Mouse (Mus musculus) liver, postnatal 0 days (tissue): ENCODE measurements around the gene Cish. TPM values are rescaled to one million over a fixed set of nuclear protein-coding genes. Genes with fewer than 3 reads are reported as not detected.

Experiments
- ATAC-seq: fragments of 200-750 bp; cut with Nextera tagmentation; 2 replicates; pipeline ENCODE4 v1.8.0; 2017; ENCODE audit warnings: mild to moderate bottlenecking, moderate library complexity
- DNase-seq: peaks from one replicate; pipeline ENCODE4 v3.0.0-alpha.2; 2016
- H3K27ac ChIP-seq: fragments of 300-500 bp; sonication (generic); 2 replicates; pipeline ENCODE4 v1.5.1; 2014; ENCODE audit warnings: antibody characterized with exemption, moderate library complexity, mild to moderate bottlenecking, low read depth
- H3K27me3 ChIP-seq: fragments of 300-500 bp; sonication (generic); 2 replicates; pipeline ENCODE4 v1.6.1; 2014; ENCODE audit warnings: low read length, control low read depth, mixed read lengths; ENCODE audit not compliant: insufficient read depth
- H3K36me3 ChIP-seq: fragments of 300-500 bp; sonication (generic); replicated peaks from 2 replicates; pipeline ENCODE4 v1.6.1; 2014; ENCODE audit warnings: mild to moderate bottlenecking, control low read depth, low read length, moderate library complexity, mixed read lengths; ENCODE audit not compliant: insufficient read depth
- H3K4me1 ChIP-seq: fragments of 300-500 bp; sonication (generic); 2 replicates; pipeline ENCODE4 v1.6.1; 2014; ENCODE audit warnings: antibody characterized with exemption, mild to moderate bottlenecking, control low read depth; ENCODE audit not compliant: insufficient read depth
- H3K4me2 ChIP-seq: fragments of 300-500 bp; sonication (generic); 2 replicates; pipeline ENCODE4 v1.6.1; 2014; ENCODE audit warnings: low read depth, mild to moderate bottlenecking, low read length, moderate library complexity, mixed read lengths
- H3K4me3 ChIP-seq: fragments of 300-500 bp; sonication (generic); 2 replicates; pipeline ENCODE4 v1.5.1; 2014; ENCODE audit warnings: low read depth, low read length
- H3K9ac ChIP-seq: fragments of 300-500 bp; sonication (generic); replicated peaks from 2 replicates; pipeline ENCODE4 v1.6.1; 2014; ENCODE audit warnings: mild to moderate bottlenecking, moderate library complexity
- H3K9me3 ChIP-seq: fragments of 300-500 bp; sonication (generic); 2 replicates; pipeline ENCODE4 v1.6.1; 2016; ENCODE audit warnings: mild to moderate bottlenecking, control low read depth, low read length, mixed read lengths
- CTCF ChIP-seq: sonication (generic); IDR thresholded peaks from 2 replicates; pipeline ENCODE4 v1.5.1; 2016; ENCODE audit warnings: antibody characterized with exemption, low read depth
- EP300 ChIP-seq: IDR thresholded peaks from 2 replicates; pipeline ENCODE4 v1.6.1; 2016; ENCODE audit warnings: antibody characterized with exemption, low read depth, mild to moderate bottlenecking
- whole genome bisulfite sequencing: fragments of 180-500 bp; shearing (Covaris S2); extraction: QIAGEN DNeasy Blood & Tissue Kit; methylation state at CpG from one replicate; pipeline ENCODE4 v1.1.7; 2014; ENCODE audit not compliant: insufficient replicate concordance; 5-methylcytosine and 5-hydroxymethylcytosine counted together
- polyA plus RNA-seq: library from polyadenylated mRNA; unstranded; fragments of >200 nt; fragmentation: Nextera tagmentation; extraction: Ambion mirVana; gene quantifications from 2 replicates; pipeline ENCODE4 v1.2.1, GENCODE M21; 2015

Cish gene
- polyA plus RNA-seq, 1 experiment from 2014 or later = 21.9 TPM

DNA sequence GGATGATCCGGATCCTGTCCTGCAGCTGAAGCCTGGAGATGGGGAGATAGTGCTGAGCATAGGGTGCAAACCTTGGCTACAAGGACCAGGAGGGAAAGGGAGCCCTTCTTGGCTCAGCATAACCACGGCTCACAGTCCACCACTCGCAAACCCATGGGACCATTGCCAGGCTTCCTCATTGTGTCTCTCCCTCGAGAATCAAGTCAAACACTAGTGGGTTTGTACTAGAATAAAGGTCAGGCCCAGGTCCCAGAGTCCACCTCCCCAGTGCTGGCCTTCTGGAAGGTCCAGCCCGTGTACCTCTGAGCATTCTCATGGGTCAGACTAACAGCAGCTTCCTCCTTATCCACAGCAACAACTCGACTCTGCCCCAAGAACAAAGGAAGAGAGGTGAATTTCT lies 35.0 kb downstream of the Cish start:
- Histone ChIP-seq H3K36me3 (no peaks in the 10 kb centered on the region), H3K27me3 (no peaks in the 10 kb centered on the region), H3K4me3 (no peak overlapping the region), H3K4me1 (no peaks in the 10 kb centered on the region), H3K27ac (no peak overlapping the region), H3K4me2 (no peak overlapping the region), H3K9ac (no peak overlapping the region), H3K9me3 (no peaks in the 10 kb centered on the region)
- WGBS = 56% methylated on average over 6 of the region's 6 CpGs
- ATAC-seq = no peak
- TF ChIP-seq CTCF (no peak), EP300 (no peak)
- no peak for DNase-seq

DNA sequence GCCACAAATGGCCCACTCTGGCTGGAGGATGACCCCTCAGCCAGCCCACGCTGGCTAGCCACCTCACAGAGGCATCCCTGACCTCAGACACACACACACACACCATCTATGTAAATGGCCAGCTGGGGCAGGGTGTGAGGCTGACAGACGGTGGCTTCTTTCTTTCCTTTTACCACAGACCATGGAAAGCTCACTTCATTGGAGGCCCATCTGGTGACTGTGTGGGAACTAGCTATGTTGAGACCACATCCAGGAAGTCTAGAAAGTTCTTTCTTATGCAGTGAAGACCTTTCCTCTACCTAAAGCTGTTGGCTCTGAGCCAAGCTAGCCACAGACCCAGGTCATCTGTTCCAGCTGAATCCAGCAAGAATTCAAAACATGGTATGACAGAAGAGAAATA lies 37.9 kb downstream of the Cish start:
- Histone ChIP-seq H3K27ac (no peak overlapping the region), H3K4me1 (peaks cover 6% of the 10 kb centered on the region; the same call in 1 of the 2 replicates), H3K9ac (no peak overlapping the region), H3K36me3 (no peaks in the 10 kb centered on the region), H3K4me2 (no peak overlapping the region), H3K4me3 (no peak overlapping the region), H3K27me3 (no peaks in the 10 kb centered on the region), H3K9me3 (no peaks in the 10 kb centered on the region)
- no peak for TF ChIP-seq CTCF
- no peak for TF ChIP-seq EP300
- 53% methylated on average over 2 of the region's 2 CpGs for WGBS
- DNase-seq (no peak), ATAC-seq (no peak)

DNA sequence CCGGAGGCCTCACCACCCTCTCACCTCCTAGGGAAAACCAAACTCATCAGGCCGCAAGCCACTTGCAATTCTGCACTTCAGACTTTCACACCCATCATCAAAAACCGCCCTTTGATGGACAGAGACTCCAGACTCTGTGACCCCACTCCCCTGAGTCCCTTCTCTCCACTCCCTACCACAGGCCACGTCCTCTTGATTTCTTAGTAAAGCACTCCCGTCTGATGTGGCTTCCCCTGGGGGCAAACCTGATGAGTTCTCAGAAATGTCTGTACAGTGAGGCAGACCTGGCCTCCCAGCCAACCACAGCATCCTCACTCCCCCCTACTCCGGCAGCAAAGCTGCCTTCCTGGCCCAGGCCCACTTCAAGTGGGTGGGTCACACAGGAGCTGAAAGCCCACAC lies 38.5 kb downstream of the Cish start:
- ATAC-seq = no peak
- 76% methylated on average over 6 of the region's 6 CpGs for WGBS
- H3K4me2 ChIP-seq = no peak overlapping the region
- no peaks in the 10 kb centered on the region for H3K27me3 ChIP-seq
- H3K9me3 ChIP-seq = no peaks in the 10 kb centered on the region
- peaks cover 8% of the 10 kb centered on the region; the same call in 1 of the 2 replicates for H3K4me1 ChIP-seq
- H3K4me3 ChIP-seq = no peak overlapping the region
- no peaks in the 10 kb centered on the region for H3K36me3 ChIP-seq
- no peak overlapping the region for H3K27ac ChIP-seq
- no peak for DNase-seq
- H3K9ac ChIP-seq = no peak overlapping the region; the same call in 1 of the 2 replicates
- no peak for TF ChIP-seq EP300
- no peak for TF ChIP-seq CTCF

DNA sequence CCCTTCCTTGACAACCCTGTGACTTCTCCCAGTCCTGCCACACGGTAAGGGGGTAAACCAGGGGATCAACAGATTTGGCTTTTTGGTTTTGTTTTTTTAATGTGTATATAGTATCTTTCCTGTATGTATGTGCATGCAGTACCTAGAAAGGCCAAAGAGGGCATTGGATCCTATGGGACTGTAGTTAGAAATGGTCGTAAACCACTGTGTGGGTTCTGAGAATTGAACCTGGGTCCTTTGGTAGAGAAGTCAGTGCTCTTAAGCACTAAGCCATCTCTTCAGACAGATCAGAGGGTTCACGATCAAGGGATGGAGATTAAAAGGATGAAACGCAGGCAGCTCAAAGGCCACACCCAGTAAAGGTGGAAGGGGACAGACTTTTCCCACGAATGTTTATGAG lies 39.2 kb downstream of the Cish start:
- H3K4me3 ChIP-seq = no peak overlapping the region
- DNase-seq = no peak
- no peak overlapping the region for H3K27ac ChIP-seq
- no peaks in the 10 kb centered on the region for H3K36me3 ChIP-seq
- H3K9me3 ChIP-seq = no peaks in the 10 kb centered on the region
- no peak for ATAC-seq
- no peaks in the 10 kb centered on the region for H3K27me3 ChIP-seq
- H3K4me1 ChIP-seq = peaks cover 9% of the 10 kb centered on the region; the same call in 1 of the 2 replicates
- 81% methylated on average over 5 of the region's 5 CpGs for WGBS
- 0 out of 2 replicates have a peak, but pooled peaks have one; percentile 15 for TF ChIP-seq CTCF
- TF ChIP-seq EP300 = no peak
- H3K9ac ChIP-seq = no peak overlapping the region; the same call in 1 of the 2 replicates
- no peak overlapping the region for H3K4me2 ChIP-seq

DNA sequence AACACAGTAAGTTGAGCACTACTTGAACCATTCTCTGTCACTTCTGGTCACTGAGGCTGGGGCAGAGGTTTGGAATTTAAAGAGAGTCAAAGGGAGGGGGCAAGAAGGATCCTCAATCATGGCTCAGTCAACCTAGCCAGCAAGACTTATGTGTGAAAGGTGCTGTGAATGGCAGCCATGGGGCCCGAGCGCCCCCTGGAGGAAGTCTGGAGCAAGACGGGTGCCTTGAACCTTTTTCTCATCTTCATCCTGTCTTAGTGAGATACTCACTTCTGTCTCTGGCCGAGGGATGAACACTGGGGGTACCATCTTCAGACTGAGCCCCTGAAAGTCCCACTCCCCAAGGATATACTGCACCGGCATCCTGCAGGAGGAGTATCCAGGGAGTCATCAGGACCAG lies 40.1 kb downstream of the Cish start:
- ATAC-seq = no peak
- peaks cover 13% of the 10 kb centered on the region for H3K4me1 ChIP-seq
- H3K4me3 ChIP-seq = no peak overlapping the region
- H3K36me3 ChIP-seq = no peaks in the 10 kb centered on the region
- no peaks in the 10 kb centered on the region for H3K9me3 ChIP-seq
- no peak overlapping the region for H3K27ac ChIP-seq
- H3K27me3 ChIP-seq = peaks cover under 1% of the 10 kb centered on the region; the same call in 1 of the 2 replicates
- peak; percentile 86 for DNase-seq
- no peak for TF ChIP-seq EP300
- peak; percentile 99 for TF ChIP-seq CTCF
- H3K9ac ChIP-seq = no peak overlapping the region
- WGBS = 5% methylated on average over 5 of the region's 5 CpGs
- no peak overlapping the region for H3K4me2 ChIP-seq

DNA sequence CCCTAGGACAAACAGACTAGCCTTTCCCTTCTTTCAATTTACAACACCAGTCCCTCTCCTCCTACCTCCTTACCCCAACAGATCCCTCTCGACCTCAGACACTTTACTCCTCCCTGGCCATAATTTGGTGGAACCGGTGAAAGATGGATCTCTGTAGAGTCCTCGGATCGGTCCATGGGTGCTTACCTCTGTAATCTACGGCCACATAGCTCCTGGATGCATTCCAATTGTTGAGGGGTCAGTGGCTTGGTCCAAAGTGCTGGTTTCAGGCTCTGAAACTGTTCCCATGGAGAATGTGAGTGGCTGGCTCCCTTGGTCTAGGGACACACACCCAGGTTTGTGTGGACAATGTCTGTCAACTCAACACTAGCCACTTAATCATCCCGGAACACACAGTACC lies 40.6 kb downstream of the Cish start:
- TF ChIP-seq EP300 (no peak), CTCF (no peak)
- Histone ChIP-seq H3K9me3 (no peaks in the 10 kb centered on the region), H3K4me1 (peaks cover 13% of the 10 kb centered on the region), H3K36me3 (no peaks in the 10 kb centered on the region), H3K27ac (no peak overlapping the region), H3K27me3 (peaks cover 6% of the 10 kb centered on the region; the same call in 1 of the 2 replicates), H3K9ac (no peak overlapping the region), H3K4me3 (no peak overlapping the region), H3K4me2 (no peak overlapping the region)
- ATAC-seq (no peak), DNase-seq (no peak)
- WGBS = 74% methylated on average over 6 of the region's 6 CpGs
